Mouse (Mus musculus): ENCODE measurements around the gene Wdfy1.

The Wdfy1 gene

DNA sequence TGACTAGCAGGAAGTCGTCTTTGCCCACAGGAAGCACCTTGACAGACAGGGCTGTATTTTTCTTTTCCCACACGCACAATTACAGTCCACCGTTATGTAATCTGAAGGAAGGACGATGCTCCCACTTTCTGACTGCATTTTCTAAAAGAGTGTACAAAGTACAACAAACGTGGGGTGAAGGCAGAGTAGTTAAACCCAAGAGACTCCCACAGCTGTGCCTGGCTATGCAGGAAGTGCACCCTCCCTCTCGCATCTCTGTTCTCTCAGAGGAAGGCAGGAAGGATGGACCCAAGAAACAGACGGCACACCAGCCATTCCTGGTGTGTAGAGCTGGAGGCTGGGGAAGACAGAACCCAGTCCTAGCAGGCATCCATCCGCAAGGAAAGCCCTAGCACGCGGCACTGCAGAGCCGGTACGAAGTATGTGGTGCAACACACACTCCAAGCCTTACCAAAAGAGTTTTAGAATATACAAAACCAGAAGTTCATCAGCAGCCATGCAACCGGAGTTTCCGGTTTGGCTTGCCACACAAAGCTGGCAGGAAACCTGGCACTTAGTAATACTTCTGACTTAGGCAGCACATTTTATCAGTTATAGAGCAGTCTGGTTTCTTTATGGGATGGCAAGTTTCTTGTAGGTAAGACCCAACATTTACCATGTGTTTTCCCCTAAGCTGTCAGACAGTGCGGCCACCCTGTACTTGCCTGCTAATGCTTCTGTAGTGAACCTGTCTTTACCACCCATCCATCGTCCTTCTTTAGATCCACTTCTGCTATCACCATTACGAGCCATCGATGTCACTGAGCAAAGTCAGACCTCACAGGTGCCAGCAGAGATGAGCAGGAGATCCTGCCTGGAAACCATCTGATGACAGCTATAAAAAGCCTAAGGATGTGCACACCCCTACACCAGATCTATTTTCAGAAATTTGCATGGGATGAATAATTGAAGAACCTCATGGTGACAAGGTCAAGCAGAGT, 64.5 kb downstream of the Wdfy1 start:
- peak in 1 of 2 experiments; percentile 63 for DNase-seq (ENCODE audit: low spot score in 2 of 2)

DNA sequence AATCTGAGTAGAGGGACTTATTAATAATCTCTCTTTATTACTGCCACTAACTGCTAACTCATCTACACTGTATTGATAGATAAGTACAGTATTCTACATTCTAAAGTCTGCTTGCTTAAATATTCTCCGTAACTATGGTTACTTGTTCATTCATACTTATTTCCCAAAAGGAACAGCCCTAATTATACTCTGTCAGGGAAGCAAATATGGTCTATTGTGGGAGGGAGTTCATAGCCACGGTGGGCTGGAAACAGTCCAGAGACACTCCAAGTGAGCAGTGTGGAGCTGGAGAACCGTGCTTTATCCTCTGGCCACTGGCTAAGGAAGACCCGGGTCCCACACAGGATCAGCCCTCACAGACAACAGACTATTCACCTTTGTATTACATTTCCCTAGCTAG, 65.3 kb downstream of the Wdfy1 start:
- no peak for DNase-seq (ENCODE audit: low spot score in 2 of 2)

DNA sequence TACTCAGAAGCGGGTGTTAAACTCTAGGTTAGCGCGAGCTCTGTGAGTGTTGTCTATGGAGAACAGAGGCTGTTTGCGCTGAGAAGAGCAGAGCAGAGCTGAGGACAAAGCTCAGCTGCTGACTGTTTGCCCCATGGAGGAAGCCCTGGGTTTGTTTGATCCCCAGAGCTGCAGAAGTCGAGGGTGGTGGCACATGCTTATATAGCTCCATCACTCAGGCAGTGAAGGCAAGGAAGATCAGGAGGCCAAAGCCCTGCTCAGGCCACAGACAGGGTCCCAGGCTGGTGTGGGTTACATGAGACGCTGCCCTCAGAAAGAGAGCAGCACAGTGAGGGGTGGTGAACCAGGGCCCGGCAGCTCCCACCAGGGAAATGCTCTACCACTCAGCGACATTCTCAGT, 65.7 kb downstream of the Wdfy1 start:
- DNase-seq (ENCODE audit: low spot score in 2 of 2), result no peak

DNA sequence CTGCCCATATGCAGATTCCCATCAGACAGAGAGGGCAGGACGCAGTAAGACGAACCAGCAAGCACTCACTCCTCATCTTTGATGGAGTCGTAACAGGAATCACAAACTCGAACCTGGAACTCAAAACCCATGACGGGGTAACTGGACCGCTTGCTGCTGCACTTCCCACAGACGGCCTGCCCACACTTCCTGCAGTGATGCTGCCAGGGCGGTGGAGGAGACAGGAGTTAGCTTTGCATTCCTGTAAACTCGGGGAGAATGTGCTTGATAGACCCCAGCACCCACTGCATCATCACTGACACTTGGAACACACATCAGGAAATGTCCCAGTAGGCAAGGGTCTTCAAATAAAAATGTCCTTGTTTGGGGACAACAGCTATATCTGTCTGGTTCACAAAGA, 68.6 kb downstream of the Wdfy1 start:
- DNase-seq (ENCODE audit: low spot score in 2 of 2), result no peak

DNA sequence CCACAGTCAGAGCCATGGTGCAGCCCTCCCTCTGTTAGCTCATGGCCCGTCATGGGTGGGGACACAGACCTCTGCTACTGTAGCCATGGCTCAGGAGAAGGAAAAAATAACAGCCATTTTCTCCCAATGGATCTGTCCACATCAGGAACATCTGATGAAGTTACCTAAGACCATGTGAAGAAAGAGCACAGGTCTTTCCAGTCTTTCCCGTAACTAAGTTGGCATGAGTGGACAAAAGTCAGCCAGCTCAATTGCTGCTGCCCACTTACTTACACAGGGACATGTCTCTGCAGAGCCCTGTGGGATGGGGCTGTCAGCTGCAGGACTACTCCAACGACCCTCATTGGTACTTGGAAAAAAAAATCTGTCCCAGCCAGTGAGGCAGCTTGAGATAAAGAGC, 69.2 kb downstream of the Wdfy1 start:
- DNase-seq (ENCODE audit: low spot score in 2 of 2), result no peak

DNA sequence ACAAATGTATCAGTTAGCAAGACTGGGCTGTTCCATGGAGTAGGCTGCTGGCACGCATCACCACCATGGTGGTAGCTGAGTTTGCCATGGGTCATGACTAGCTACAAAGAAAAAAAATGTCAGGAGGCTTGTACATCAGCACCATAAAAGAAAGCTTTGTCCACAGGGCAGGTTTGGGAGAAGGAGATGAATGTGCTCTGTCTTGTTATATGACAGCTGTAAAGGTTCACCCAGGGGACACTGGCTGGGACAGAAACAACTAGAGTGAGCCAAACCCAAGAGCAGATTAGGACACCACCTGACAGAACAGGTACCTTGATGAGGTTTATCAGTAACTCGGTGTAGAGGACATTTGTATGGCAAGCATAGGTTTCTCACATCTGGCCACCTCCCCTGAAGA, 71.3 kb downstream of the Wdfy1 start:
- no peak for DNase-seq (ENCODE audit: low spot score in 2 of 2)

DNA sequence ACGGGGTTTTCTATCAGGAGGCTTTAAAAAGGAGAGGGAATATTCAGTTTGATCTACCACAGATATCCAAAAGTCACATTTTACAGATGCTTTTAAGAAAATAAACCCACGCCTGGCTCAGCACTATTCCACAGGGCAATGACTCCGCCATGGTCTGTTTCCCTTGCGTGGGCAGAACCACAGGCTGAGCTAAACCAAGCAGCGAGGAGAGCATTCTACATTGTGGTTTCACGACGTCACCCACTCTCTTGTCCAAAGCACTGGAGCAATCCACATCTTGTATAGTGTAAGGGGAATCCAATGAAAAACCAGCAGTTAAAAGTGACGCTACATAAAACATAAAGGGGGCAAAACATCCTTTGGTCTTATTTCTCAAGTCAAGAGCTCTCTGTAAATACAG, 72.4 kb downstream of the Wdfy1 start:
- no peak for DNase-seq (ENCODE audit: low spot score in 2 of 2)

DNA sequence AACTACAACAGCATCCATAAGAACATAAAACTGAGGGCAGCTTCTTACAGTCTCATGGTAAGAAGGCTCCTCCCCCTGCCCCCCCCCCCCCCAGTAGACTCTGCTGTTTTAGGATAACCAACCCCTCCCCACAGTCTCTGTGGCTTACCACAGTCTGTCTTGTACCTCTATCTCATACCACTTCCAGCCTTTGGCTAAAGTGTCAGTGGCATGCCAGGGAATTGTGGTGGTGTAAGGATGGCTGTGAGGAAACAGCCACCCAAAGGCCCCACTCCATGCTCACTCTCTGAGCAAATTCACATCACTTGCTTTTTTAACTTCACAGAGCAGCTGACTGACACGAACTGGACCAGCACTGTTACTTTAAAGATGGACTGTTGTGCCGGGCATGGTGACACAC, 77.4 kb downstream of the Wdfy1 start:
- DNase-seq (ENCODE audit: low spot score in 2 of 2), result no peak

DNA sequence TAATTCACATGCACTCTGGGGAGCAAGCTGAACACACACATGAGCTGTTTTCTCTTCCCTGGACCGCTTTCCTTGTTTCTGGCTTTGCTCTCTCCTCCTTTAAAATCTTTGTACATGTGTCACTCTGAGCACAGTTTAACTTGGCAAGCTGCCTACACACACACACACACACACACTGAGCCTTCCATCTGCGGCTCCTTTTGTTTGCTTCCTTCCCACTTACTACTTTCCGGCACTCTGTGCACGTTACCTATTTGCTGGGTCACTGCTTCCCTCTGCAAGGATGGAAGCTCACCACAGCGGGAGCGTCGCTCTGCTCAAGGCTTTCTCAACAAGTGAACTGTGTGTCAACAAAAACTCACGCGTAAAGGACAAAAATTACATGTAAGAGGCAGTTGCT, 78.6 kb downstream of the Wdfy1 start:
- DNase-seq (ENCODE audit: low spot score in 2 of 2), result peak in 1 of 2 experiments; percentile 52

DNA sequence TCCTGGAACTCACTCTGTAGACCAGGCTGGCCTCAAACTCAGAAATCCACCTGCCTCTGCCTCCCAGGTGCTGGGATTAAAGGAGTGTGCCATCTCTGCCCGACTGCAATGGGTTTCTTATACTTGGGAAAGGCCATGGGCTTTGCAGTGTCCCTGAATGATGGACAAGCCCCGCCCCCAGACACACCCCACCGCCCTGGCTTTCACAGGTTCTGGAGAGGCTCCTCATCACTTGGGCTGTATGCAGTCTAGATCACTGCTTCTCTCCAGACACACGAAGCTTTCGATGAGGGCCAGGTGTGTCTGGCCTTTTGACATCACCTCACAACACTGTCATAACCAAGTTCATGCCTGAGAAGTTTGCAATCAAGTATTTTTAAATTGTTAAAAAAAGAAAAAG, 79.0 kb downstream of the Wdfy1 start:
- DNase-seq (ENCODE audit: low spot score in 2 of 2), result no peak

DNA sequence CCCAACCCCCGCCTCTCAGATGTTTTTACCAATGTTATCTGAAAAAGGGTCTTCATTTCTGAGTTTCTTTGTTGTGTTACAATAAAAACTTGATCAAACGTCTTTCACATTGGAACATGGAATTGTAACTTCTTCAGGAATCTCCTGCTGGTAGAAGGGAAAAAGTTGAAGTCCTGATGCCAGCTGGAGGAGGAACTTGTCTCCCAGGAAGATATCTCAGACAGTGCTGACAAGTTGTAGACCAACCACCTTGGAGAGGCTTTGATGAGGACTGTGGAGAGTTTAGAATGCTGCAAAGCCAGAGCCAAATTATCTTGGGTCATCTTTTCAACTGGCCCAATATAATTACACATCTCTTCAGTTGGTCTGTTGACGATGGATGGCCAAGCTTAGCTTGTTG, 83.5 kb downstream of the Wdfy1 start:
- DNase-seq (ENCODE audit: low spot score in 2 of 2), result no peak

DNA sequence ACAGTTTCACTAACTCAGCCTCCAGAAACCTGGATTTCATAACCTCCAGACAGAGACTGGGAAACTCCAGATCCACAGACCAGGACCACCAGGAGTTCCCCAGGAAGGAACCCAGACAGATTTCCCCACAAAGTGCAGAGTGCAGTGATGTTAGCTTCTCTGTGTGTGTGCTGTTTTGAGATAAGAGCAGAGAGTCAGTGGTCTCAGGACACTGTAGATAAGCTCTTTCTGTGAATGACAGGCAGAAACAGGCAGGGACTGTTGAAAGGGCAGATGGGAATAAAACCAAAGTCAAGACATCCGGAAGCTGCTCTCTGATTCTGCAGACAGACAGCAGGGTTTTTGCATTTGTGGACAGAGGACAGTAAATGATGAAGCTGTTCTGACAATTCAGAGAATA, 88.7 kb downstream of the Wdfy1 start:
- DNase-seq (ENCODE audit: low spot score in 2 of 2), result no peak

DNA sequence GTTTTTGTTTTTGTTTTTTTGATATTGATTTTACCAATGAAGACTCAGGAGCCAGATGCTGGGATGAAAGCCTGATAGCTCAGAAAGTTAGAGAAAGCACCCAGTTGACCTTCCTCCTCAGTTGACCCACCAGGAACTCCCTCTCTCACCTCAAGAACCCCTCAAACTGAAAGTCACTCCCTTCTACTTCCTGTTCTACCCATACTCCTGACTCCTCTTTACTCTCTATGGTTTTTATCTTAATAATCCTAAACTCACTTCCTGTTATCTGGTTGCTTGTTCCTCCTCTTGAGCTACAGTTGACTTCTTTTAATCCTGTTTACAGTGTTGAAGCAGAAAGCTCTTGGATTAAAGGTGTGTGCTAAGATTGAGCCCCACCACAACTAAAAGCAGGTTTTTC, 91.9 kb downstream of the Wdfy1 start:
- DNase-seq (ENCODE audit: low spot score in 2 of 2), result no peak

DNA sequence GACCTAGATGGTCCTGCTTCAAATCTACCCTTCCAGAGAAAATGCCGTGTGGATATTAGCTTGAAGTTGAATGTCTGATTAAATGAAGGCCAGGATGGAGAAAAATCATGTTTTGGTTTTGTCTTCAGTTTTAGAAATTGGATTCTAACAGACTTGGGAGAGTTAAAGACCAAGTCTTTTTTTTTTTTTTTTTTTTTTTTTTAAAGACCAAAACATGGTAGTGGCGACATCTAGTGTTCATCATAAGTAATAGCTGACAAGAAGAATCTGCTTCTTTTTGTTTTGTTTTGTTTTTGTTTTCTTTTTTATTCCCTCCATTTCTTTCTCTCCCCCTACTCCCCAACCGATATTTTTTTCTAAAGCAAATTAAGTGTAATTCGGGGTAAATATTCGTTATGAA, 93.0 kb downstream of the Wdfy1 start:
- DNase-seq (ENCODE audit: low spot score in 2 of 2), result no peak

DNA sequence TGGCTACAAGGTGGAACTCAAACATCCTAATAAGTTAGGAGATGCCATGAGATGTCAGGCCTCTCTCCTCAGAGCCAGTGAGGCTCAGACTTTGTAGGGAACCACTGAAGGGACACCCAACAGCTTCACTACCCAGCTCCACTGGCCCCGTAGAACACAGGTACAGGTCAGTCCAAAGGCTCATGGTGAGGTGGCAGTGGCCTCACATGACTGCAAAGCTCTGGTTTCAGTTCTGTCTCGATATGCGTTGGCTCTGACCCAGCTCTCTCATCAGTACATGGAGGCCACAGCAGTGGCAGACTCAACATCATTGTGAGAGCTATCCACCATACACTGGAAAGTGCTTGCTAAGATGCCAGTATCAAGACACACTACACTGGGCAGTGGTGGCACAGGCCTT, 95.2 kb downstream of the Wdfy1 start:
- DNase-seq (ENCODE audit: low spot score in 2 of 2), result no peak

DNA sequence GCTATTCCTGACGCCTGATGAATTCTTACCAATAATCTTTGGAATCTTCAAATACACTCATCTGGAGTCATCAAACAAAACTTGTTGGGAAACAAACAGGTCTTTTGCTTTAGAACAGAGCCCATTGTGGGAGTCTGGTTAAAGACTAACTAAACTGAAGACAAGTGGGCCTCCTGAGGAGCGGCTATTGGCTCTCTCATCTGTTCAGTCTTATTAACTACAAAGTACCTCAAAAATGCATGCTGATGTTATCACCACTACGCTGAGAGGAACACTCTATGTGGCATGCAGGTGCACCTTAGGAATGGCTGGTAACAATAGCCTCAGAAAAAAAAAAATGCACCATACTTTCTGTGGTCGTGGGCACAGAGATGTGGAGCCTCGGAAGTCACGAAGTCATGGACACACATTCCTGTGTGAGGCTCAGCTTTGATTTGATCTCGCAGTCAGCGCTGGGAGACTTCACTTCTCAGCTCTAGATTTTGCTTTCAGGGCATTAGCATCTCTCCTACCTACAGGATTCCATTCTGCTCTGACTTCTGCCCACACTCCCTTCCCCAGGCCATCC, 97.7 kb downstream of the Wdfy1 start:
- DNase-seq (ENCODE audit: low spot score in 2 of 2), result no peak

DNA sequence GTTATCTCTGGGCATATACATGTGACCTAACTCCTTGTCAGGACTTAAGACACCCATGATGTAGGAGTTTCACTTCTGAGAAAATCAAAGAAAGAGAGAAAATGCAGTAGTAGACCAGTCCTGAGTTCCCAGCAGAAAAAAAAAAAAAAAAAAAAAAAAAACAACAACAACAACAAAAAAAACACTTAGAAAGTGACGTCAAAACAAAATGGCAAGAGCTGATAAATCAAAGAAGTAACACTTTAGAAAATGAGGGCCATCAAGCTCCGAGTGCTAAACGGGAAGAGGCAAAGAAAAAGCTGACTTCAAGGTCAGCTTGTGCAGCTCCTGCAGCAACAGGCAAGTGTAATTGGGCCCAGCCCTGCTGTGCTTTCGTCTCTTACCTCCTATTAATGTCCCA, 100.2 kb downstream of the Wdfy1 start:
- DNase-seq (ENCODE audit: low spot score in 2 of 2), result no peak

DNA sequence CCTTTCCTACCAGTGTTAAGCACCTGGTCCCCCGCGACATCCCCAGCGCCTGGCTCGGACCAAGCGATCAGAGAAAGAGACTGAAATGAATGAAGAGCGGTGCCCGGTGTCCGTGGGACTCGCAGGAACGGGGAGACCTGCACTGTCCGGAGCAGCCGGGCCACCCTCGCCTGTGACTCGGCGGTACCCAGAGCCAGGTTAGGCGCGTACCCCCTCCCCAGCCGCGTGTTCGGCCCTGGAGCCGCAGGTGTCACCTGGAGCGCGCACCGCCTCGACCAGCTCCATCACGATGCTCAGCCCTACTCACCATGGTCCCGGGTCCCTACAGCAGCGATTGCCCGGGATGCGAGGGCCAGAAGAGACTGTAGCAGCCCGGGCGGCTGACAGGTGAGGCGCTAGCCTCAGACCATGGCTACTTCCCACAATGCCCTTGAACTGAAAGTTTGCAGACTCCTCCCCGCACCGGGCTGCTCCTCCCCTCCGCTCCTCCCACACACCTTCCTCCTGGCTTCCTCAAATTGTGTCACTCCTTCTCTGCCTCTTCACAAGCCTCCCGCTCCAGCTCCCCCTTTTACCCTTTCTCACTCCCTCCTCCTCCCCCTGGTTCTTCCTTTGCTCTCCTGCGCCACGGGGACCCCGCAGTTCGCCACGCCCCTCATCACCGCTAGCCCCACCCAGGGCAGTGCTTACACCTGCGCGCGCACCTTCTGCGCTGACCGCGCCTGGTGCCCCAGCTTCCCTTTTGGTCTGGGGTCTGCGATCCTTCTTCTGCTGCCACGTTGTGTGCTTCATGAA, 104.2 kb downstream of the Wdfy1 start, which contains the start of gene Ap1s3:
Gene Ap1s3 (minus strand): TSS at position 430 of the 795 bp plus-strand sequence.
- DNase-seq (ENCODE audit: low spot score in 2 of 2), result peak in 1 of 2 experiments; percentile 46

DNA sequence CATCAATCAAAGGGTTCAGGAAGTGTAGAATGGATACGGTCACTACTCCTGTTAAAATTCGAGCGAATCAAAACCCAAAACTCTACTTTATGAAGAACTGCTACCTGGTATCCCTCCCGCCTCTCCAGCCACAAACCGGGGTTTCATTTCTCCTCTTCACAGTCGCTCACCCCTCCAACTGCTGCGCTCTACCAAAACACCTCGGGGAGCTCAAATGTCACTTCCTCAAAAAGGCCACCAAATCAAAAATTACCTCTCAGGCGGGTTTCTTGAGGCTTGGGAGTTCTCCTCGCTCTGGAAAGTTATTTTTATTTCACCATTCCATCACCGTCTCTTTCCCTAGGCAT, 104.8 kb downstream of the Wdfy1 start:
- no peak for DNase-seq (ENCODE audit: low spot score in 2 of 2)

DNA sequence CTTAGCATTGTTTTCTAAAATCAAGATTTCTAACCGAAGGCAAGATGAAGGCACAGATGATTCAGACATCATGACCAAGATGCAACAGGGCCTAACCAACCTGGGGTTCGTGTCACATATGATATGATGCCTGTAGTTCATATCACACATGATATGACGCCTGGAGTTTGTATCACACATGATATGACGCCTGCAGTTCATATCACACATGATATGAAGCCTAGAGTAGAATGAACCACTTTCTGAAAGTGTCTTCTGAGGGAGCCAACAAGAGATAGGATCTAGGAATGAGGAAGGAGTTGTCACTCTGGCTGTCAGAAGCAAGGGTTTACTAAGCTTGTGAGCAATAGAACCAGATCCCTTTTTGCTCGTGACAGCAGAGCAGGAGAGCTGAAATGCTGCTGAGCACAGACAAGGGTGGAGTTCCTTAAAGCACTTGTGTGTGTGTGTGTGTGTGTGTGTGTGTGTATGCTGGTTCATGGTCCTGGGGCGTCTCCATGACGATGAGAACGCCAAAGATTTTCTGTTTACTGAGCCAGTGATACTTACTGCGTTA, 106.4 kb downstream of the Wdfy1 start:
- DNase-seq (ENCODE audit: low spot score in 2 of 2), result no peak

DNA sequence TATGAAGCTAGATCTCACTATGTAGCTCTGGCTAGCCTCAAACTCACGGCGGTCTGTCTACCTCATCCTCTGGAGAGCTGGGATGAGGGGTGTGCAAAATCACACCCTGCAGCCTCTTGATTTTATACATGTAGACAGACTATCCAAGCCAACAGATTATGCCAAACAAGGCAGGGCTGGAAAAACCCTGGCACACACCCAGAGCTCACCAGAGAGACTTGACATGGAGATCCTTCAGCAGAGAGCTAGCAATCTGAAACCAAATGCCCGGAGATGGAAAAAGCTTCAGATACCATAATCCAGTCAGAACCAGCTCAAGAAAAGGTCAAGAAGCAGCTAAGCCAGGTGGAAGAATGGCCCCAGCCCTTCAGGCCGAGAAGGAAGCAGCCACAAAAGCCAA, 111.0 kb downstream of the Wdfy1 start:
- DNase-seq (ENCODE audit: low spot score in 2 of 2), result no peak

DNA sequence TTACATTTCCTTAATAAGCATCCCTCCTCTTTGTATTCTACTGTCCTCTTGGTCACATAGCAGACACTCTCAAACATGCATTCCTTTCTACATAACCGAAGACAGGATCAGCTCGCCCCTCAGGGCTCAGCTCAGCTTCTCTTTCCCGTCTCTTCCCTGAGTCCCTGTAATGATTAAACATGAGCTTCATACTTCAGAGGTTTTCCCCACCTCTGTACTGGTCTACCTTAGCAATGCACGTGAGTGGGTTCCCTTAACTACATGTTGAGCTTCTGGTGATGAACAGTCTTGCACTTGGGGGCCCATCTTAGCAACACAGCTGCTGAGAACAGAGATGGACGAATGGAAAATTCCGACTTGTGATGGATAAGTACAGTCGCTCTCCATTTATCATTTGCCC, 116.3 kb downstream of the Wdfy1 start:
- no peak for DNase-seq (ENCODE audit: low spot score in 2 of 2)

Data from left cerebral cortex, adult 9 months (tissue).